Mouse (Mus musculus) B cell, adult 62 days (primary cell): ENCODE data around the gene Sik3. TPM values are rescaled to one million over a fixed set of nuclear protein-coding genes. Genes with fewer than 3 reads are reported as not detected.

Experiments
- total RNA-seq: library from RNA; stranded (reverse); gene quantifications from 4 replicates; pipeline ENCODE4 v1.2.4, GENCODE M21; 2023

Sik3 gene
- total RNA-seq = 50.1 to 52.9 TPM (median 52.2 TPM) in 4 replicates

DNA sequence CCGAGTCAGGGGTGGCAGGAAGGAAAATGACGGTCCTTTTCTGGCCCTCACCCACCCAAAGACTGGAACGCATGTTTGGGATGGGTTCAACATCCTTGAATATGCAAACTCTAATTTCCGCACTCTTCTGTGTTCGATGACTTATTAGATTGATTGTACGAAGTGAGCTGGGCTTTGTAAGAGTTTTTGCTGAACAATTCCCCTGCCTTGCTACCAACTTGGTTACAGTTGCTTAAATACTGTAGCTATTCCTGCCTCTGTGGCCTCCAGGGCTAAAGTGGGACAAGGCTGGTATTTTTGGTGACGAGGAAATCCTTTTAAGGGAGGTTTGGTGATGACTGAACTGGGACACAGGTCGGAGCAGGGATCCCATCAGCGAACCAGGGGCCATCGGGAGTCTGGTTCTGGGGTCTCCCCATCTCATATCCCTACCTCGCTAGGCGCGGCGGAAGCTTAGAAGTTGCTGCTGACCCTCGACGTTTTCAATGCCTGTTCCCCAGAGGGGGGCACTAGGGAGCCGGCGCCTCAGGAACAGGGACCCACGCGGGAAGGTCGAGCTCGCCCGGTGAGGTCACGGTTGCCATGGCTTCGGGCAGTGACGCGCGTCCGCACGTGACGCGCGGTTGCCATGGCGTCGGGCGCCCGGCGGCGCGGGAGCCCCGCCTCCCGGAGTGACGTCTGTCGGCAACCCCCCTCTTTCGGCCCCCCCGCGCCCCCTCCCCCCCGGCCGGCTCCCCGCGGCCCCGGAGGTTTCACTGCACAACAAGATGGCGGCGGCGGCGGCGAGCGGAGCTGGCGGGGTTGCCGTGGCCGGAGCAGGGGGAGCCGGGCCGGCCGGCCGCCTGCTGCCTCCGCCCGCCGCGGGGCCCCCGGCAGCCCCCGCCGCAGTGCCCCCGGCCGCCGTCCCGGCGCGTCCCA lies at the start of gene Sik3, which contains the start of gene Pafah1b2:
Gene Sik3 (plus strand): TSS at position 730 of the 918 bp plus-strand sequence.
Gene Pafah1b2 (minus strand): TSS at position 600 of the 918 bp plus-strand sequence.

GRCm38 (mm10) chr9:46228491-46228890 lies 215.9 kb downstream of the Sik3 start, which contains the start of gene Apoa1:
Gene Apoa1 (plus strand): TSS chr9:46228580.

GRCm38 (mm10) chr9:46235596-46235648 lies 222.8 kb downstream of the Sik3 start, which contains the start of gene Apoc3:
Gene Apoc3 (minus strand): TSS chr9:46235636.

DNA sequence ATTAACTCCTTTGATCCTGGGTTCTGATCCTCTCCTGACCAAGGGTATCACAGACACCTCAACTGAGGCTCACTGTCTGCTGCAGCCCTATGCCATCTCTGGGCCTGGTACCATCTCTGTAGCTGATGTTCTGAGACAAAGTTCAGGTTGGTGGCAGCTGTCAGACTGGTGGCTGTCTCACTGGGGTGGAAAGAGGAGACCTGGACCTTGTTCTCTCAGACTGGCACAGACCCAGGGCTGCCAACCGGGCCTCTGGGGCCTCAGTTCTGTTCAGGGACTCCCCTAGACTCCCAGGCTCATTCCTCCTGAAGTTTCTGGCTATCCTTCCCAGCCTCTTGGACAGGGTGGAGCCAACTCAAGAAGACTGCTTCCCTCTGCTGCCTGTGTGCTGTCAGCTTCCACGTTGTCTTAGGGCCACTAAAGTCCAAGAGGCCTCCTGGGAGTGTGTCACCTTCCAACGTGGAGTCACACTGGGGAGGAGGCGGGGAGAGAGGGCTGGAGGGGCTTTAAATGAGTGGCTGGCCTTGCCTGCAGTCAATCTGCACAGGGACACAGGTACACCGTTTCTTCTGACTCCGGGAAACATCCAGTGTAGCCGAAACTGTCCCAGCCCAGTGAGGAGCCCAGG lies 228.0 kb downstream of the Sik3 start, which contains the start of gene Apoa4:
Gene Apoa4 (plus strand): TSS at position 171 of the 628 bp plus-strand sequence.

DNA sequence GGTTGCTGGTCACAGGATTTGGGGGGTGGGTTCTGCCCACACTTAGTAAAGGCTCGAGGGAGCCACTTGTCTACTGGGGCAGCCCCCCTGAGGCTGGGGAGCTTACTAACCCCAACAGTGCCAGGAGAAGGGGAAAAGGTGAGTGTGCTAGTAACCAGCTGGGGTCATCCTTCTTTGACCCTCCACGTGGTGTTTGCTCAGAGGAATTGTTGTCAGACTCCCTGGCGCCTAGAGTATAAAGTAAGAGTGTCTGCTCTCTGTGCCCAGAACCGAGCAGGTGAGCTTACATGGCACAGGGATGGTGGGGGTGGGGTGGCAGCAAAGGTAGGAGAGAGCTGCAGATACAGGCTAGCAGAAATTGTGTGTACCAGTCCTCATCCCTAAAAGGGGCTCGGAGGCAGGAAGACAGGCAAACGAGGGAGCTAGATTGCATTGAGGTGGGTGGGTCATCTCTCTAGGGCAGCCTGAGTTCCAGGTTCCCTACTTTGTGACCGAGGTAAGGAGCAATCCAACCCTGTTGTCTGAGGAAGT lies 255.8 kb downstream of the Sik3 start, which contains the start of gene Apoa5:
Gene Apoa5 (plus strand): TSS at position 291 of the 531 bp plus-strand sequence.

DNA sequence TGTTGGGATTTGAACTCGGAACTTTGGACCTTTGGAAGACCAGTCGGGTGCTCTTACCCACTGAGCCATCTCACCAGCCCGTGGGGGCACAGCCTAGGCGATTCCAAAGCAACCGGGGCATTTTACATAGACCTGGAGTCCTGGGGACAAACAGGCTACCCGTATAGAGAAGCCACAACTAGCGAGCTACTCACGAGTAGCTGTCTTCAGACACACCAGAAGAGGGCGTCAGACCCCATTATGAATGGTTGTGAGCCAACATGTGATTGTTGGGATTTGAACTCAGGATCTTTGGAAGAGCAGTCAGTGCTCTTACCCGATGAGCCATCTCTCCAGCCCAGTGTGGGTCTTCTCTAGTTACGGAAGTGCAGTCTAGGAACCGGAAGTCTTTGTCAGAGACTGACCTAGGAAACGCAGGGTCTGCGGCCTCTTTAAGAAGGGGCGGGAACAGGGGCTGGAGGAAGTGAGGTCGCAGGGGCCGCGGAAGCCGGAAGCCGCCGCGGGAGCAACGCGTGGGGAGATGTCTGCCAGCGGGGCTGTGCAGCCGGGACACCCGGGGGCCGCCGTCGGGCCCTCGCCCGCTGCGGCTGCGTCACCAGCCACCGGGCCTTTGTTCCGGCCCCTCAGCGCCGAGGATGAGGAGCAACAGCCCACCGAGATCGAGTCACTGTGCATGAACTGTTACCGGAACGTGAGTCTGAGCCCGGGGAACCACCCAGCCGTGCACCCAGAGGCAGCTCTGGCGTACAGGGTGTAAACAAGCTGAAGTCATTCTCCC lies 260.2 kb downstream of the Sik3 start, which contains the start of gene Zpr1:
Gene Zpr1 (plus strand): TSS at position 388 of the 778 bp plus-strand sequence.

Other genes with a start within 250 kb of the Sik3 start
- 24.2 to 32.6 TPM (median 28.0 TPM) in 4 replicates for gene Cep164, start 184.1 kb upstream of the Sik3 start, total RNA-seq
- gene Bace1, start 174.2 kb upstream of the Sik3 start, total RNA-seq = not detected in 4 replicates
- gene Pcsk7, start 106.3 kb upstream of the Sik3 start, total RNA-seq = 65.6 to 75.1 TPM (median 71.9 TPM) in 4 replicates
- gene Rnf214, start 105.9 kb upstream of the Sik3 start, total RNA-seq = 31.5 to 40.1 TPM (median 34.9 TPM) in 4 replicates
- 1.5 to 4.1 TPM (median 1.9 TPM) in 4 replicates for gene Tagln, start 76.8 kb upstream of the Sik3 start, total RNA-seq
- gene Sidt2, start 57.6 kb upstream of the Sik3 start, total RNA-seq = 240 to 268 TPM (median 248 TPM) in 4 replicates
- 53.6 to 68.0 TPM (median 58.9 TPM) in 4 replicates for gene Pafah1b2, start 130 bp upstream of the Sik3 start, total RNA-seq
- gene Apoa1, start 215.8 kb downstream of the Sik3 start, total RNA-seq = 1.0 TPM in 1 of 4 replicates, not detected in the others
- gene Apoc3, start 222.8 kb downstream of the Sik3 start, total RNA-seq = not detected in 4 replicates
- not detected in 4 replicates for gene Apoa4, start 227.9 kb downstream of the Sik3 start, total RNA-seq